ENCODE assay signal across 15 mouse cellular contexts in genomic region chr9:110945926-110946325, GRCm38 (mm10). TPM values are rescaled to one million over a fixed set of nuclear protein-coding genes. Genes with fewer than 3 reads are reported as not detected.
DNase-seq lines count a peak whose midpoint lies in the region; ATAC-seq lines count a peak whose summit lies in the region.
"Had no signal": no experiment of that assay in that cellular context is flagged by ENCODE, and none has a peak within 500 bp of the region (broad histone marks: within the 10 kb centered on the region; RNA-seq: fewer than 3 reads in every experiment).

TSS of gene Tdgf1 (minus strand) at chr9:110946158.

- peaks cover 21% of the 10 kb centered on the region for H3K4me1 ChIP-seq in heart, embryonic 15.5 days (replicated peaks)
- 0 out of 2 replicates have a peak, but pooled peaks cover 6% of the 10 kb centered on the region for H3K4me1 ChIP-seq in forebrain, embryonic 14.5 days (ENCODE audit: control insufficient read depth, insufficient read depth, low read length)
- peaks cover 6% of the 10 kb centered on the region; the same call in 1 of the 2 replicates for H3K4me1 ChIP-seq in limb, embryonic 13.5 days

- no peak for DNase-seq in heart, postnatal 14 days
- DNase-seq in R1 (ENCODE audit: low read depth, low spot score) (peak; percentile 92), adipocyte (ENCODE audit: low spot score) (no peak)
- no peak for DNase-seq in forebrain, embryonic 14.5 days (ENCODE audit: low spot score)
- no peak for DNase-seq in frontal cortex, postnatal 36 days (ENCODE audit: low spot score in 2 of 2)
- DNase-seq in layer of hippocampus, adult 8-10 months (ENCODE audit: low spot score in 2 of 2) = no peak
- DNase-seq: cerebellum, adult 2 months; lung, postnatal 10 days had no signal

- intact Hi-C loops in heart, postnatal 14 days (cut with DNase I) = no loop called here

- H3K9ac ChIP-seq in heart, embryonic 15.5 days = no peak within 1 kb of the TSS
- peak within 1 kb of the TSS; percentile 17; the same call in 1 of the 2 replicates for H3K9ac ChIP-seq in forebrain, embryonic 14.5 days (ENCODE audit: low read length)
- H3K9ac ChIP-seq in limb, embryonic 13.5 days = no peak within 1 kb of the TSS

- H3K9me3 ChIP-seq in heart, embryonic 15.5 days (replicated peaks) = no peaks in the 10 kb centered on the region
- H3K9me3 ChIP-seq in forebrain, embryonic 14.5 days (replicated peaks; ENCODE audit: control insufficient read depth, low read length) = no peaks in the 10 kb centered on the region
- no peaks in the 10 kb centered on the region for H3K9me3 ChIP-seq in limb, embryonic 13.5 days

- H3K27ac ChIP-seq in heart, embryonic 15.5 days = no peak within 1 kb of the TSS
- H3K27ac ChIP-seq in forebrain, embryonic 14.5 days (ENCODE audit: low read depth, low read length) = no peak within 1 kb of the TSS
- no peak within 1 kb of the TSS for H3K27ac ChIP-seq in limb, embryonic 13.5 days

- peak within 1 kb of the TSS; percentile 24; the same call in 1 of the 2 replicates for H3K4me2 ChIP-seq in heart, embryonic 15.5 days
- H3K4me2 ChIP-seq in forebrain, embryonic 14.5 days (ENCODE audit: low read length) = peak within 1 kb of the TSS; percentile 16; the same call in 1 of the 2 replicates
- H3K4me2 ChIP-seq in limb, embryonic 13.5 days (replicated peaks) = peak within 1 kb of the TSS; percentile 40

- no peak for ATAC-seq in heart, embryonic 15.5 days (replicated peaks; ENCODE audit: insufficient number of reproducible peaks, insufficient read depth, low FRiP score, low read depth)
- no peak for ATAC-seq in forebrain, embryonic 14.5 days
- ATAC-seq in limb, embryonic 13.5 days (ENCODE audit: low FRiP score, low read depth) = no peak

- peaks cover 25% of the 10 kb centered on the region for H3K27me3 ChIP-seq in heart, embryonic 15.5 days
- H3K27me3 ChIP-seq in forebrain, embryonic 14.5 days (replicated peaks; ENCODE audit: control insufficient read depth, insufficient read depth, low read length) = peaks cover 16% of the 10 kb centered on the region; the same call in 1 of the 2 replicates
- peaks cover 61% of the 10 kb centered on the region for H3K27me3 ChIP-seq in limb, embryonic 13.5 days
- H3K27me3 ChIP-seq: CH12.LX had no signal

- no peaks in the 10 kb centered on the region for H3K36me3 ChIP-seq in heart, embryonic 15.5 days
- H3K36me3 ChIP-seq in forebrain, embryonic 14.5 days (ENCODE audit: control insufficient read depth, insufficient read depth, low read length) = no peaks in the 10 kb centered on the region
- no peaks in the 10 kb centered on the region for H3K36me3 ChIP-seq in limb, embryonic 13.5 days

- WGBS in heart, embryonic 15.5 days = 36% methylated on average over 11 of the region's 11 CpGs
- WGBS in forebrain, embryonic 14.5 days = 15% methylated on average over 11 of the region's 11 CpGs
- 8% methylated on average over 11 of the region's 11 CpGs for WGBS in limb, embryonic 13.5 days

- H3K4me3 ChIP-seq in heart, embryonic 15.5 days = no peak within 1 kb of the TSS
- H3K4me3 ChIP-seq in forebrain, embryonic 14.5 days (ENCODE audit: low read depth, low read length) = no peak within 1 kb of the TSS
- H3K4me3 ChIP-seq in limb, embryonic 13.5 days = peak within 1 kb of the TSS; percentile 7; the same call in 1 of the 2 replicates
- H3K4me3 ChIP-seq: myocyte had no signal

RNA-seq across cellular contexts. Expression of gene Tdgf1, which starts in this region (rescaled TPM):
- not detected in 2 replicates for polyA plus RNA-seq in heart, embryonic 15.5 days (2015; fragmentation: Nextera tagmentation; extraction: Ambion mirVana)
- total RNA-seq in heart, postnatal 14 days (2021) = under 1 TPM in 1 of 2 experiments, not detected in 1; 0.10 TPM
- polyA plus RNA-seq in forebrain, embryonic 14.5 days (2014; fragmentation: Nextera tagmentation; extraction: Ambion mirVana) = not detected in 2 replicates
- 0.11 and 0.13 TPM in 2 replicates for polyA plus RNA-seq in limb, embryonic 13.5 days (2015; fragmentation: Nextera tagmentation; extraction: Ambion mirVana)
- total RNA-seq in layer of hippocampus, adult 8-10 months (2022) = 1 to 10 TPM in 1 of 4 experiments, under 1 TPM in 2, not detected in 1; 0.62 to 1.2 (median 0.74) TPM
- total RNA-seq: adrenal gland, postnatal 10 days; CH12.LX; heart, adult 8-10 months had no signal
- polyA plus RNA-seq: kidney, embryonic 16.5 days; myocyte had no signal
